Mouse (Mus musculus) lung, postnatal 0 days (tissue): ENCODE measurements around the gene Eif2b3. TPM values are rescaled to one million over a fixed set of nuclear protein-coding genes. Genes with fewer than 3 reads are reported as not detected.
A peak's percentile ranks its signal among the peaks of the same experiment; 100 is the strongest.

ENCODE experiments used
- ATAC-seq: fragments of 200-750 bp; cut with Nextera tagmentation; 2 replicates; pipeline ENCODE4 v1.8.0; 2017; ENCODE audit warnings: moderate library complexity
- DNase-seq: peaks from one replicate; pipeline ENCODE4 v3.0.0-alpha.2; 2016; ENCODE audit warnings: low spot score
- H3K27ac ChIP-seq: fragments of 300-500 bp; sonication (generic); 2 replicates; pipeline ENCODE4 v1.5.1; 2014; ENCODE audit warnings: antibody characterized with exemption, mild to moderate bottlenecking, low read length, mixed read lengths
- H3K27me3 ChIP-seq: fragments of 300-500 bp; sonication (generic); replicated peaks from 2 replicates; pipeline ENCODE4 v1.6.1; 2014; ENCODE audit warnings: low read length, mixed read lengths; ENCODE audit not compliant: insufficient read depth
- H3K36me3 ChIP-seq: fragments of 300-500 bp; sonication (generic); 2 replicates; pipeline ENCODE4 v1.6.1; 2014; ENCODE audit warnings: low read length, mixed read lengths; ENCODE audit not compliant: insufficient read depth
- H3K4me1 ChIP-seq: fragments of 300-500 bp; sonication (generic); 2 replicates; pipeline ENCODE4 v1.6.1; 2014; ENCODE audit warnings: antibody characterized with exemption, low read depth, low read length, mixed read lengths; ENCODE audit not compliant: insufficient read depth
- H3K4me2 ChIP-seq: fragments of 300-500 bp; sonication (generic); replicated peaks from 2 replicates; pipeline ENCODE4 v1.6.1; 2014; ENCODE audit warnings: low read depth, mild to moderate bottlenecking, low read length, moderate library complexity, mixed read lengths
- H3K4me3 ChIP-seq: fragments of 300-500 bp; sonication (generic); 2 replicates; pipeline ENCODE4 v1.5.1; 2014; ENCODE audit warnings: low read depth, low read length
- H3K9ac ChIP-seq: fragments of 300-500 bp; sonication (generic); replicated peaks from 2 replicates; pipeline ENCODE4 v1.6.1; 2014; ENCODE audit warnings: low read depth, mild to moderate bottlenecking
- H3K9me3 ChIP-seq: fragments of 300-500 bp; sonication (generic); 2 replicates; pipeline ENCODE4 v1.6.1; 2016; ENCODE audit warnings: low read length, mixed read lengths
- CTCF ChIP-seq: IDR thresholded peaks from 2 replicates; pipeline ENCODE4 v1.5.1; 2016; ENCODE audit warnings: antibody characterized with exemption, mild to moderate bottlenecking
- EP300 ChIP-seq: IDR thresholded peaks from 2 replicates; pipeline ENCODE4 v1.6.1; 2016; ENCODE audit warnings: antibody characterized with exemption, mild to moderate bottlenecking, control low read depth
- WGBS: fragments of 180-500 bp; shearing (Covaris S2); extraction: QIAGEN DNeasy Blood & Tissue Kit; methylation state at CpG from one replicate; pipeline ENCODE4 v1.1.7; 2014; 5-methylcytosine and 5-hydroxymethylcytosine counted together
- polyA plus RNA-seq: library from polyadenylated mRNA; unstranded; fragments of >200 nt; fragmentation: Nextera tagmentation; extraction: Ambion mirVana; gene quantifications from 2 replicates; pipeline ENCODE4 v1.2.1, GENCODE M21; 2015

The Eif2b3 gene
- polyA plus RNA-seq, 1 experiment from 2014 or later: 21.9 TPM

GRCm38 (mm10) chr4:117133817-117134600, 114.8 kb downstream of the Eif2b3 start, which contains the start of gene Plk3:
Gene Plk3, minus strand, starts transcription at chr4:117133963.
- peak; percentile 88 for ATAC-seq
- Histone ChIP-seq H3K4me1 (peaks cover 3% of the 10 kb centered on the region), H3K9me3 (no peaks in the 10 kb centered on the region), H3K4me3 (peak within 1 kb of the TSS; percentile 85), H3K27me3 (no peaks in the 10 kb centered on the region), H3K9ac (peak within 1 kb of the TSS; percentile 78), H3K27ac (0 out of 2 replicates have a peak within 1 kb of the TSS, but pooled peaks have one; percentile 9), H3K36me3 (no peaks in the 10 kb centered on the region), H3K4me2 (peak within 1 kb of the TSS; percentile 99)
- TF ChIP-seq CTCF (peak; percentile 30; the same call in 1 of the 2 replicates), EP300 (no peak)
- peak; percentile 97 for DNase-seq
- 2% methylated on average over 38 of the region's 48 CpGs for WGBS

DNA sequence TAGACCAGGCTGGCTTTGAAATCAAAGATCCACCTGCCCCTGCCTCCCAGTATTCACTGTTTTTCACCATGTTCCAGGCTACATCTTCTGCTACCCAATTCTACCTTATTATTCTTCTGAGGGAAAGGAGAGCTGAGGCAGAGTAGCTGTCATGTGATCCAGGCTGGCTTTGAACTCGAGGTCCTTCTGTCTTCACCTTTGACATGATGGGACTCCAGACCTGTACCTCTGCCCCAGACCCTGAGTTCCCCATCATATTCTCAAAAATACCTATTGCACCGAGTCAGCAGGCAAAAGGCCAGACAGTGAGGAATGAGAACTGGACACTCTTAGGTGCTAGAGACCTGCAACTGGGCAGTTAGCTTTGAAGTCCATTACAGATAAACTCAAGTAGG, 115.4 kb downstream of the Eif2b3 start:
- no peak overlapping the region for H3K9ac ChIP-seq
- H3K4me3 ChIP-seq: no peak overlapping the region
- peaks cover 3% of the 10 kb centered on the region for H3K4me1 ChIP-seq
- 13% methylated on average over 2 of the region's 2 CpGs for WGBS
- H3K9me3 ChIP-seq: no peaks in the 10 kb centered on the region
- H3K4me2 ChIP-seq: no peak overlapping the region
- DNase-seq (no peak), ATAC-seq (no peak)
- no peak overlapping the region for H3K27ac ChIP-seq
- no peaks in the 10 kb centered on the region for H3K36me3 ChIP-seq
- no peaks in the 10 kb centered on the region for H3K27me3 ChIP-seq
- TF ChIP-seq EP300 (no peak), CTCF (no peak)

DNA sequence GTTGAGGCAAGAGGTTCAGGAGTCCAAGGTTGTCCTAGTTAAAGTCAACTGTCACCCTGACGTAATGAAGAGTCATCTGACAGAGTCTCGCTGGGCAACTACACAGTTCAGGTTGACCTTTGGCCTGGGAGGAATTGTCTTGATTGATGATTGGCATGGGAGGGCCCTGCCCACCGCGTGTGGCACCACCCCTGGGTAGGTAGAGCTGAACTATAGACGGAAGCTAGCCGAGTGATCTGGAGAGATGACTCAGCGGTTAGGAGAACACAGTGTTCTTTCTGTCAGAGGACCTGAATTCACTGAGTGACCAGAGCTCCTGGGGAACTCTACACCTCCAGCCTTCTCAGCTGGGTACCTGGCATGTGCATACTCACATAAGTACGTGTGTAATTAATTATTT, 116.8 kb downstream of the Eif2b3 start:
- peak overlapping the region; percentile 69 for H3K27ac ChIP-seq
- no peaks in the 10 kb centered on the region for H3K36me3 ChIP-seq
- WGBS: 18% methylated on average over 8 of the region's 8 CpGs
- H3K4me2 ChIP-seq: no peak overlapping the region
- H3K9me3 ChIP-seq: no peaks in the 10 kb centered on the region
- H3K9ac ChIP-seq: no peak overlapping the region
- H3K4me1 ChIP-seq: peaks cover 3% of the 10 kb centered on the region
- ATAC-seq (peak; percentile 68), DNase-seq (peak; percentile 86)
- TF ChIP-seq CTCF (no peak), EP300 (peak; percentile 88)
- H3K27me3 ChIP-seq: no peaks in the 10 kb centered on the region
- no peak overlapping the region for H3K4me3 ChIP-seq

Other genes starting within 250 kb of the Eif2b3 start
- gene Toe1, start 211.8 kb upstream of the Eif2b3 start, polyA plus RNA-seq: 19.6 and 20.7 TPM in 2 replicates
- 3.1 and 4.4 TPM in 2 replicates for gene Mutyh, start 211.7 kb upstream of the Eif2b3 start, polyA plus RNA-seq
- gene Hpdl, start 197.7 kb upstream of the Eif2b3 start, polyA plus RNA-seq: 0.10 and 0.25 TPM in 2 replicates
- 0.37 and 0.38 TPM in 2 replicates for gene Zswim5, start 142.0 kb upstream of the Eif2b3 start, polyA plus RNA-seq
- 76.6 and 82.0 TPM in 2 replicates for gene Urod, start 25.0 kb upstream of the Eif2b3 start, polyA plus RNA-seq
- 9.6 and 10.2 TPM in 2 replicates for gene Hectd3, start 24.1 kb upstream of the Eif2b3 start, polyA plus RNA-seq
- gene Ptch2, start 76.7 kb downstream of the Eif2b3 start, polyA plus RNA-seq: 3.6 and 4.0 TPM in 2 replicates
- 3.8 and 4.3 TPM in 2 replicates for gene Btbd19, start 106.3 kb downstream of the Eif2b3 start, polyA plus RNA-seq
- gene Tctex1d4, start 107.4 kb downstream of the Eif2b3 start, polyA plus RNA-seq: 26.1 and 27.2 TPM in 2 replicates
- 4.0 and 5.0 TPM in 2 replicates for gene Plk3, start 114.6 kb downstream of the Eif2b3 start, polyA plus RNA-seq
- 633 and 681 TPM in 2 replicates for gene Rps8, start 136.8 kb downstream of the Eif2b3 start, polyA plus RNA-seq
- gene Kif2c, start 163.2 kb downstream of the Eif2b3 start, polyA plus RNA-seq: 2.0 and 3.0 TPM in 2 replicates
- gene Tmem53, start 232.5 kb downstream of the Eif2b3 start, polyA plus RNA-seq: 23.5 and 27.6 TPM in 2 replicates
- gene Armh1, start 232.7 kb downstream of the Eif2b3 start, polyA plus RNA-seq: 3.8 and 5.0 TPM in 2 replicates